Mouse (Mus musculus) liver, adult 2 months (tissue): Measurements from ENCODE around the gene 1110065P20Rik.

Experiments used
- CTCF ChIP-seq: fragments of 200-500 bp; IDR thresholded peaks from 2 replicates; pipeline ENCODE4 v1.5.1; 2011; ENCODE audit warnings: low read depth, low read length, control low read depth
- POLR2A ChIP-seq: fragments of 200-500 bp; IDR thresholded peaks from 2 replicates; pipeline ENCODE4 v1.6.1; 2011; ENCODE audit warnings: low read length, control low read depth; ENCODE audit not compliant: insufficient read depth; ENCODE audit errors: extremely low read depth

- no peak for TF ChIP-seq CTCF
- TF ChIP-seq POLR2A, result no peak
Observed at GRCm38 (mm10) chr4:124899906-124900305, 48.9 kb upstream of the 1110065P20Rik start.
